Mouse (Mus musculus): ENCODE measurements at regions not wholly inside any gene's neighbourhood (a gene's known extent, or its start where the extent isn't known, plus 50 kb on each side); places are given as distances from the start of the nearest gene placed in this dataset.
A peak's percentile ranks its signal among the peaks of the same experiment; 100 is the strongest.
"Not testable (repeated sequence)": the region's sequence is repeated elsewhere in the genome, so short reads cannot be mapped to it uniquely, and the experiment has no call there.

DNA sequence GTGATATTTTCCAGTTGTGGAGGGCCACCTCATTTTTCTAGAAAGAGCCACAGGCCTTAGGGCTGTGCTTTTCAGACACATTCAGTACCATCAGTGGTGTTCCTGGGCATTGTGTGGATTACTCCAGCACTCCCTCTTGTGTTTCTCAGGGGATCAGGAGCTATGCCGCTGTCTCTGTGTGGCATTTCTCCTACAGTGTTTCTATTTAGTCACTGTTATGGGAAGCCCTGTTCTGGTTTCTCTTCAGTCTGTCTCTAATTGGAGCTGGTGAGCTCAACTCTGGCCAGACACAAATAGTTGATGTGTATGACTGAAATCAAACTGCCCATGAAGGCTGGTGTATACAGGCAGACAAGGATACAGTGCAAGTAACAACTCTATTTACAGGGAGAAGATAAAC lies 133.7 kb upstream of the Arhgap42 start:
- DNase-seq (ENCODE audit: extremely low spot score in 1 of 2, low spot score in 1 of 2) = peak in 1 of 2 experiments; percentile 53

DNA sequence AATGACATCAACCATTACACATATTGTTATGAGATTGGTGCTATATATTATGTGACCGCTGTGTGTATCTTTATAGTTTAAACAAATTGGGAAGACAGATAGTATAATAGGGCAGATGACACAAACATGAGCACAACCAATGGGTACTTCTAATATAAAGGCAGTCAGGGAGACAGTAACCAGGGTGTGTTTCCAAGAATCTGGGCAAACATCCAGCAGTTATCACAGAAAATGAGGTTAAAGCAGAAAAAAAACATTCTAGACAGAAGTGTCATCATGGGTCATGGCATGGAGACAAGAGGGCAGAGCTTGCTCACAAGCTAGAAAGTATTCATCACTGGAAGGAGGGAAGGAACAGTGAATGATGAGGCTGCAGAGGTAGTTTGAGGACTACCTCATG lies 129.8 kb upstream of the Arhgap42 start:
- no peak for DNase-seq (ENCODE audit: extremely low spot score in 1 of 2, low spot score in 1 of 2)

DNA sequence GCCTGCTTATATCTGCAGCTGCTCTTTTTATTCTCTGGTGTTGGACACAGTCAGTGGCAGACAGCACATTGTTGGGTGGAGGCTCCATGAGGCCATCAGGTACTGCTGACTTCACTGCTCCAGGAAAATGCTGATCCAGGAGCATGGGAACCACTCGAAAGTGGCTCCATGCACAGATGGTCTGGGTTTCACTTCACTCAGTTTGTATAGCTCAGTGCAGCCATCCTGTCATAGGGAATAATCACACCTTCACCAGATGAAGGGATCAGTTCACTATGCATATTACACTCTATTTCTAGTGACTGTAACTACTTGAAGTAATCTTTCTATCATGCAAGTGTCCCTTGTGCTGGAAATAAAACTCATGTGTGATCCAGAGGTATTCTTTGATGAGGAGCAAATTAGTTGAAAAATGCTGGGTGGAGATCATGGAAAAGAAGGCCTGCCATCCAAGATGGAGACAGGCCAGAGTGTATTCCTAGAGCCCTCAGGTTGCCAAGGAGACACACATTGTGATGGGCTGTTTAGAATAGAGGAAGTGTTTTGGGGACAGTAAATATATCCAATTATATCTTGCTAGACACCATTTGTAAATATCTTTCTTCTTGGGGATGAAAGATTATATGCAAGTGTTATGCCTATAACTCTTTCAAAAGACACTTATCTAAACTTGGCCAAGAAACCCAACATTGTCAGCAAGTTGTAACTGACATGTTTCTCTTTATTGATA lies 103.7 kb upstream of the Arhgap42 start:
- DNase-seq (ENCODE audit: extremely low spot score in 1 of 2, low spot score in 1 of 2) = no peak

DNA sequence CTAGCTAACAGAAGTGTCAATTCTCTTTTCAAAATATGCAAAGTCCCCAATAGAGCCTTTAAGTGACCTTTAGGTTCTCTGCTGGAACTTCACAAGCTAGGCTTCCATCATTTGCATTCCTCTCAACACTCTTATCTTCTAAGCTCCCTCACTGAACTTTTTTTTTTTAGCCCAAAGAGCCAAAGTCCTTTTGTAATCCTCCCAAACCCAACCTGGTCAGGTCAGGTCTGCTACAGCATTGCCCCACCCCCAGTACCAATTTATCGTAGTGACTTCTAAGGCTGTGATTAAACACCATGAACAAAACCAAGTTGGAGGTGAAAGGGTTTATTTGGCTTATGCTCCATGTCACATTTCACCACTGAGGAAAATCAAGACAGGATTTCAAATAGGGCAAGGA lies 79.7 kb upstream of the Arhgap42 start:
- DNase-seq (ENCODE audit: extremely low spot score in 1 of 2, low spot score in 1 of 2) = no peak

DNA sequence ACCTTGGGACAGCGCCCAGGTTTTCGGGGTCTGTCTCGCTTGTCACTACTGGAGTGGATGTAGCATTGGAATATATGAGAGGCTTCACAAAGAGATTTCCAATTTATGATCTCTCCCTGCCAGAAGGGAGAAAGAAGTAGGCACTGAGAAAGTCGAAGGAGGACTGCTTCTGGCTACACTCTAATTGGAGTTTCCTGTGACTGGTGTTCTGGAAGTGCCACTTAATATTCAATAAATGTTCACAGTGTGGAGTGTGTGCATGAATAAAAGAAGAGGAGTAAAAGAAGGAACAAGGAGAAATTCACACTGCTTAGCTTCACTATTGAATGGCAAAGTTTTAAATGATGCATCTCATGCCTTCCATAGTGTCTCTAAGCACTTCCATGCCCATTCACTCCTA lies 77.1 kb upstream of the Arhgap42 start:
- DNase-seq (ENCODE audit: extremely low spot score in 1 of 2, low spot score in 1 of 2) = no peak

DNA sequence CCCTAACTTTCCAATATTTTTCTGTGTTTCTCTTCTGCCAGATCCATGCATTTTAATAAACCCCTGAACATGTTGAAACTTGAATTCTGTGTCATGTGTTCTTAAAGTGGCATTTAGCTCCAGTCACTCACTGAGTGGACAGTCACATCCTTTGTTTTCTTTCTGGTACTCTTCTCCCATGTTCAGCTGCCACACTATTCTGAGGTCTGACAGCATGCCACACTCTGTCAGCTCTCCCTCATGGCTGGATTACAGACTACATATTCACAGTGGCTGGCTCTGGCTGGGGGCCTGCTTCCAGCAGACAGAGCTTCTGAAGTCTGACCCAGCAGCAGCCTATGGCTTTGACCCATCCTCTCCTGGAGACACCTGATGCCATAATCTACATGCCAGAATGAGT lies 73.4 kb upstream of the Arhgap42 start:
- no peak for DNase-seq (ENCODE audit: extremely low spot score in 1 of 2, low spot score in 1 of 2)

DNA sequence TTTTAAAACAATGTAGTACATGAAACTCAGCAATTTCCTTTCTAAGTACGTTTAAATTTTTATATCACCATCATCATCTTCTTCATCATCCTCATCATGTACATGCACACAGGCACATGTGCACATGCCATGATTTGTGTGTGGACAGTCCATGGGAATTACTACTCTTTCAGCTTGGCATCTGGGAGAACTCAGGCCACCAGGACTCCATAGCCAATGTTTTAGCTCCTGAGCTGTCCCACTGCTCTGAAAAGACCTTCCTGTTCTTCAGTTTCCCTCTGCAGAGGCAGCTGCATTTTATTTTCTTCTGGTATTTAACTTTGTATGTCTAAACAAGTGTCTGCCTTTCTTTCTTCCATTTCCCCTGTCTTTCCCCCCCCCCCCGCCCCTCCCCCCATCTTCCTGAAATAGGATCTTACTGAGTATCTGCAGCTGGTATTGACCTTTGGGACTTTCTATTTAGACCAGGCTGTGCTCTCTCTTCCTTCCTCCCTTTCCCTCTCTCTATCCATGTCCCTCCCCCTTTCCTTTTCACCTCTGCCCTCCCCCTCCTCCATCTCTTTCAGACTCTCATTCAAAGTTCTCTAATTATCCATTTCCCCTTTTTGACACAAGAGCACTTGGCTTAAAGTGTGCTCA lies 72.8 kb upstream of the Arhgap42 start:
- DNase-seq (ENCODE audit: extremely low spot score in 1 of 2, low spot score in 1 of 2) = no peak

DNA sequence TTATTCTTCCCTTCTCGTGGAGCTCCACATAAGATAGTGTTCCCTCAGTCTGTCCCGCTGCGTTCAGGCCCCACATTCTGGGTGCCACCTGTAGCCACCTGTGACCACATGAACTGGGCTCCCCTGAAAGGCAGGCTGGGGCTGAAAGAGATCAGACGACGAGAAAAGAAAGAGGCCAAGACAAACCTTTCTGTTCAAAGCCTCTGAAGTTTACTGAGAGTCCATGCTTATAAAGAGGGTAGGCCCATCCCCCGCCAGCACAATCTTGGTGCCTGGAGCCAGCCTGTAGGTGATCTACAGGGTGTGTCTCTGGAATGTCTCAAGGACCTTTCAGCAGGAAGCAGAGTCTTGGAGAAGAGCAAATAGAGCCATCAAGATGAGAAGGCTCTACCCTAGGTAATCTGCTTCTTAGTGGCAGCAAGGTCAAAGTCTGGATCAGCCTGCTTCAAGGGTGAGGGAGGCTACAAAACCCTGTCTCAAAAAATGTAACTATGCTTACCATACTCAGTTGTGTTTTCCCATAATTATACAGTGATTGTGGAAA lies 72.2 kb upstream of the Arhgap42 start:
- DNase-seq (ENCODE audit: extremely low spot score in 1 of 2, low spot score in 1 of 2) = not testable (repeated sequence)

DNA sequence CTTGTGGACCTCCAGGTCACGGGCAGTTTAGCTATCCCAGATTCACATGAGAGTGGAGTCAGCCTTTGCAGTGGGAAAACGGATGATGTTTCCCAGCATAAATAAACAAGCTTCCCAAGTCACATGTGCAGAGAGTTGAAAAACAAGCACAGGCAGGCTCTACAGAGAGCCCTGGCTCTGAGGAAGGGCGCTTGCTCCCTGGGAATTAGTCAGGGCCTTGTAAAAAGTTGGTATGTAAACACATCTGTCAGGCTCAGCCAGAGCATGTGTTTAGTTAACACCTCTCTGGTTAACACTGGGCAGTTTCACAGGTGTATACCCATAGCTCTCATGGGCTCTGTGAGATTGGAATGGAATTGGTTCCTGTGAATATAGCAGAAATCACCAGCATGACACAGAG lies 51.9 kb upstream of the Arhgap42 start:
- no peak for DNase-seq (ENCODE audit: extremely low spot score in 1 of 2, low spot score in 1 of 2)

DNA sequence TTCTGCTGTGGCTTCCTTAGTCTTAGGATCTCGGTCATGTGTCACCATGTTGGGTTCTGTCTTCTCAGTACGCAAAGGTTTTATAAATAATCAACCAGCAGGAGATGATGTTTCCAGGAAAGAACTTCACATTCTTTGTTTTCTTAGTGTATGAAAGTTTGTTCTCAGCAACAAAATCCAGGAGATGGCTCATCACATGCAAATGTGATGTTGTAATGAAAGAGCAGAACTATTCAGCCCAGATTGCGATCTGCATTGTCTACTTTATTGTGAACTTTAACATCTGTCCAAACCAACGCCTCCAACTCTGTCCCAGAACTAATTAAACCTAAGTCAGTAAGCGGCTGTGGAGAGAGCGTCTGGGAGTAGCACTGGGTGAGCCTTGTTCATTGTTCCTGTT lies 50.7 kb upstream of the Arhgap42 start:
- DNase-seq (ENCODE audit: extremely low spot score in 1 of 2, low spot score in 1 of 2) = no peak

Data from frontal cortex, adult 2 months (tissue).